Mouse (Mus musculus) testis, adult 2 months (tissue): ENCODE results near the gene Ttc30a1.

Experiments used
- CTCF ChIP-seq: fragments of 200-500 bp; IDR thresholded peaks from 2 replicates; pipeline ENCODE4 v1.5.1; 2012; ENCODE audit warnings: low read depth, mild to moderate bottlenecking, inconsistent platforms, low read length, moderate library complexity; ENCODE audit not compliant: control insufficient read depth, insufficient read depth, insufficient replicate concordance
- POLR2A ChIP-seq: fragments of 200-500 bp; IDR thresholded peaks from 2 replicates; pipeline ENCODE4 v1.6.1; 2012; ENCODE audit warnings: low read depth, mild to moderate bottlenecking, inconsistent platforms, low read length, moderate library complexity; ENCODE audit not compliant: control insufficient read depth

DNA sequence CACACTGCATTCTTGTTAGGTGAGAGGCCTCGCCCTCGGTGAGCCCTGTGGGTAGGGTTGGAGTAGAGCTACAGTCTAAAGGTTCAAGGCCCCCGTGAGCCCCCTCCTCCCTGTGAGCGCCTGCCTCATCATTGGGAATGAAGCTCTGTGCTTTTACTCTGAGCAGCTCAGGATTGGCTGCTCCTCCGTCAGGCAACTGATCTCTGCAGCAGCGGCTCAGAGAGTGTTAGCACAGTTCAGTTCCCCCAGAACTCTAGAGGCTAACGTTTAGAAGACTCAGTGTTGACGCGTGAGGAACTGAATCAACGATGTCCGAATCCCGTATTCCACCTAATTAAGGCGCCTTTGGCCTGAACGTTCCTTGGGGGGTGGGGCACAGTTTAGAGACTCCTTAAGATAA lies 26.1 kb downstream of the Ttc30a1 start:
- TF ChIP-seq CTCF, result no peak
- peak; percentile 57; the same call in 1 of the 2 replicates for TF ChIP-seq POLR2A
